Mouse (Mus musculus) midbrain, embryonic 11.5 days (tissue): ENCODE measurements around the gene Oas1h. TPM values are rescaled to one million over a fixed set of nuclear protein-coding genes. Genes with fewer than 3 reads are reported as not detected.
"Not testable (repeated sequence)": the region's sequence is repeated elsewhere in the genome, so short reads cannot be mapped to it uniquely, and the experiment has no call there.

ENCODE experiments used
- ATAC-seq: fragments of 200-750 bp; cut with Nextera tagmentation; 2 replicates; pipeline ENCODE4 v1.8.0; 2017; ENCODE audit warnings: moderate TSS enrichment, moderate library complexity; ENCODE audit not compliant: low FRiP score
- DNase-seq: peaks from one replicate; pipeline ENCODE4 v3.0.0; 2015; ENCODE audit warnings: low spot score; ENCODE audit errors: missing footprints
- H3K27ac ChIP-seq: fragments of 300-500 bp; sonication (generic); 2 replicates; pipeline ENCODE4 v1.5.1; 2014; ENCODE audit warnings: low read depth, low read length
- H3K27me3 ChIP-seq: fragments of 300-500 bp; sonication (generic); 2 replicates; pipeline ENCODE4 v1.6.1; 2014; ENCODE audit warnings: mild to moderate bottlenecking, low read length, moderate library complexity, mixed read lengths; ENCODE audit not compliant: control insufficient read depth, insufficient read depth
- H3K36me3 ChIP-seq: fragments of 300-500 bp; sonication (generic); 2 replicates; pipeline ENCODE4 v1.6.1; 2014; ENCODE audit warnings: mild to moderate bottlenecking, low read length, moderate library complexity, mixed read lengths; ENCODE audit not compliant: control insufficient read depth, insufficient read depth
- H3K4me1 ChIP-seq: fragments of 300-500 bp; sonication (generic); 2 replicates; pipeline ENCODE4 v1.6.1; 2014; ENCODE audit warnings: low read length; ENCODE audit not compliant: control insufficient read depth, insufficient read depth
- H3K4me2 ChIP-seq: fragments of 300-500 bp; sonication (generic); 2 replicates; pipeline ENCODE4 v1.6.1; 2014; ENCODE audit warnings: mild to moderate bottlenecking, moderate library complexity
- H3K4me3 ChIP-seq: fragments of 300-500 bp; sonication (generic); 2 replicates; pipeline ENCODE4 v1.5.1; 2014; ENCODE audit warnings: low read depth, low read length
- H3K9ac ChIP-seq: fragments of 300-500 bp; sonication (generic); 2 replicates; pipeline ENCODE4 v1.6.1; 2014; ENCODE audit warnings: low read length
- H3K9me3 ChIP-seq: fragments of 300-500 bp; sonication (generic); 2 replicates; pipeline ENCODE4 v1.6.1; 2016; ENCODE audit warnings: low read length; ENCODE audit not compliant: control insufficient read depth
- WGBS: fragments of 180-500 bp; shearing (Covaris S2); extraction: QIAGEN DNeasy Blood & Tissue Kit; methylation state at CpG from one replicate; pipeline ENCODE4 v1.1.7; 2014; 5-methylcytosine and 5-hydroxymethylcytosine counted together
- polyA plus RNA-seq: library from polyadenylated mRNA; unstranded; fragments of >200 nt; fragmentation: Nextera tagmentation; extraction: Ambion mirVana; gene quantifications from 2 replicates; pipeline ENCODE4 v1.2.1, GENCODE M21; 2014

The Oas1h gene
- polyA plus RNA-seq, 1 experiment from 2014 or later: not detected

DNA sequence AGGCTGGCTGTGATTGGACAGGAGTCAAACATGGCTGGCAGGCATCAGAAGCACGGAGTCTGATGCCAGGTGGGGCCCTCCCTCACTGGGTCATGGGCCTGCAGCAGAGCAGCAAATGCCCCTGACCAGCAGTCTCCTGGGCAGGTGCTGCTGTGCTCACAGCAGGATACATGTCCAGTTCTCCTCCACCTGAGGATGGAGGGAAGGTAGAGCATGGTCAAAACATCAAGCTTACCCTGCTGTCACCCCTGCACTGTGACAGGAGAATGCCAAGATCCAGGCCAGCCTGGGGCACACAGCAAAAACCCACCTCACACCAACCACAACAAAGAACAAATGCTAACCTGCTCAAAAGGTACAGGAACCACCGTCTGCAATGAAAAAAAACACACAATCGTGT, 15.6 kb downstream of the Oas1h start:
- not testable (repeated sequence) for H3K36me3 ChIP-seq, H3K4me3 ChIP-seq, H3K27ac ChIP-seq, ATAC-seq, H3K4me2 ChIP-seq, H3K9me3 ChIP-seq, H3K27me3 ChIP-seq, DNase-seq, H3K9ac ChIP-seq, H3K4me1 ChIP-seq
- 72% methylated on average over 2 of the region's 3 CpGs for WGBS

- WGBS: 76% methylated on average over 2 of the region's 2 CpGs
- not testable (repeated sequence) for H3K36me3 ChIP-seq
These were observed 16.2 kb downstream of the Oas1h start for GRCm38 (mm10) chr5:120877407-120877806.

DNA sequence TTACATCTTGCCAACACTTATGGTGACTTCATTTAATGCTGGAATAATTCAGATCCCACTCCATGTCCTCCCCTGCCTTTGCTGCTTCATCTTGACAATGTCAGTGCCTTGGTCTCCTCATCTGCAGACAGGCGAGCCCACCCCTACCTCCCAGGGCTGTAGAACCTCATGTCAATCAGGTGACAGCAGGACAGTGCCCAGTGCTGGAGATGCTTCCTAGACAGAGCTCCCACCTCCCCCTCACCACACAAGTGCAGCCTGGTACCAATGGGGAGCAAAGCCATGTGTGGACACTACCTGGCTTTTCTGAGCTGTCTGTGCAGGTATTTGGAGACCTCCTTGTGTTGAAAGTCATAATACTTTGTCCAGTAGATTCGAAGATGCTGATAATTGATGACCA, 17.6 kb downstream of the Oas1h start:
- 74% methylated on average over 2 of the region's 2 CpGs for WGBS
- H3K4me1 ChIP-seq, ATAC-seq, H3K4me2 ChIP-seq, H3K27me3 ChIP-seq, DNase-seq, H3K36me3 ChIP-seq, H3K9me3 ChIP-seq, H3K4me3 ChIP-seq, H3K9ac ChIP-seq, H3K27ac ChIP-seq: not testable (repeated sequence)

More at GRCm38 (mm10) chr5:120877407-120877806, 16.2 kb downstream of the Oas1h start:
- H3K27ac ChIP-seq, H3K27me3 ChIP-seq, DNase-seq, H3K9ac ChIP-seq, H3K4me1 ChIP-seq, H3K4me2 ChIP-seq, H3K9me3 ChIP-seq, ATAC-seq, H3K4me3 ChIP-seq: not testable (repeated sequence)

DNA sequence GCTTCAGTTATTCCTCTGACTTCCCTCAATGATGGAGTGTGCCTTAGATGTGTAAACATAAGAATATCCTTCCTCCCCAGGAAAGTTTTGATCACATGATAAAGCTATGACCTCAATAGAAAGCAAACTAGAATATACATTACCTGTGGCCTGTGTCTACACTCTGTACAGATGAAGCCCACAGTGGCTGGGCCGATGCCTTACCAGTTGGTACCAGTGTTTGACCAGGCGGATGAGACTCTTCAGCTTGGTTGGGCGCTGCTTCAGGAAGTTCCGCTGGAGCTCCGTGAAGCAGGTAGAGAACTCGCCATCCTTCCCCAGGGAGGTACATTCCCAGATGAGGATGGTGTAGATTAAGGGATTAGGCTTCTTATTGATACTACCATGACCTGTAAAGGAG, 20.5 kb downstream of the Oas1h start:
- not testable (repeated sequence) for H3K4me3 ChIP-seq, H3K4me1 ChIP-seq, ATAC-seq, H3K36me3 ChIP-seq, H3K9me3 ChIP-seq, H3K4me2 ChIP-seq, DNase-seq, H3K9ac ChIP-seq, H3K27me3 ChIP-seq, H3K27ac ChIP-seq
- 93% methylated on average over 6 of the region's 6 CpGs for WGBS

GRCm38 (mm10) chr5:120887413-120887812, 26.2 kb downstream of the Oas1h start, which contains the start of gene Oas1g:
Gene Oas1g, minus strand, starts transcription at chr5:120887613.
- not testable (repeated sequence) for H3K9me3 ChIP-seq, H3K27me3 ChIP-seq, H3K4me3 ChIP-seq, H3K27ac ChIP-seq, H3K9ac ChIP-seq, H3K4me2 ChIP-seq, ATAC-seq, H3K4me1 ChIP-seq, DNase-seq, H3K36me3 ChIP-seq
- 26% methylated on average over 5 of the region's 9 CpGs for WGBS

DNA sequence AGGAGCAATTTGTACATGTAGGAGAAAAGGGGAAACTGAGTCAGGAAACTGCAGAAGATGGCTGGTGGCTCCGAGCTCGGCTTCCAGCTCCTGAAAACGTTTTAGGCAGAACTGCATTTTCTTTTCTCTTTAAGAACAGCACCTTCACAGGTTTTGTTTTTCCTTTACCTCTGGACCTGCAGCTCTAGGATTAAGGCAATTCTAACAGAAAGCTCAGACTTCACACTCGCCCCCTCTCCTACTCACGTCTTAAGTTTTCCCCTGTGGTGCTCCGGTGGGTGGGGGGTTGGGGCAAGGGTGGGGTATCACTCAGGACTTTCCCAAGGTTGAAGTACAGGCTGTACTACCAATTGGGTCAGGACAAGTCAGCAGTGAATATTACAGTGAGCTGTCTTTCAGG, 26.6 kb downstream of the Oas1h start:
- H3K27ac ChIP-seq: no peak overlapping the region
- no peak overlapping the region for H3K9ac ChIP-seq
- 62% methylated on average over 6 of the region's 6 CpGs for WGBS
- H3K4me3 ChIP-seq: no peak overlapping the region
- H3K4me1 ChIP-seq: no peaks in the 10 kb centered on the region
- ATAC-seq: no peak
- H3K27me3 ChIP-seq: no peaks in the 10 kb centered on the region
- H3K4me2 ChIP-seq: no peak overlapping the region
- no peak for DNase-seq
- H3K36me3 ChIP-seq: no peaks in the 10 kb centered on the region
- H3K9me3 ChIP-seq: no peaks in the 10 kb centered on the region

GRCm38 (mm10) chr5:120888294-120888815, 27.1 kb downstream of the Oas1h start:
- H3K4me3 ChIP-seq, H3K27ac ChIP-seq, H3K9ac ChIP-seq, ATAC-seq, H3K4me2 ChIP-seq, H3K27me3 ChIP-seq, H3K36me3 ChIP-seq, DNase-seq, H3K9me3 ChIP-seq, H3K4me1 ChIP-seq: not testable (repeated sequence)
- 38% methylated on average over 4 of the region's 4 CpGs for WGBS

DNA sequence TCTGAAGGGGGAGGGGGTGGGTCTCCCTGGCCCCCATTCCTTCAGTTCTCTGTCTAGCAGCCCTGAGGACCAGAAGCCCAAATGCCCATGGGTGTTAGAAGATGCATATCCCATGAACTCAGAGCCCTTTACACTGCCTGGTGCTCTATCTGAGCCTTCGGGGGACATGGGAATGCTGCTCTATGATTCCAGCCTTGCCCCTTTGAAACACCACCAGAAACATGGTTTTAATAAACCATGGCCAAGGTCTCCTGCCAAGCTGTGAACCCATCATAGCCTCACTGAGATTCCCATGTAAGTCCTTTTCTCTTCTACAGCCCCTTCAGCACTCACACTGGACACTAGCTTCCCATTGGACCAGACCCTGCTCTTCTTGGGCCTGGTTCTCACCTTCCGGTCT, 28.8 kb downstream of the Oas1h start:
- no peaks in the 10 kb centered on the region for H3K4me1 ChIP-seq
- H3K4me2 ChIP-seq: no peak overlapping the region
- H3K36me3 ChIP-seq: no peaks in the 10 kb centered on the region
- H3K27ac ChIP-seq: no peak overlapping the region
- H3K4me3 ChIP-seq: no peak overlapping the region
- 83% methylated on average over 2 of the region's 2 CpGs for WGBS
- no peaks in the 10 kb centered on the region for H3K9me3 ChIP-seq
- H3K27me3 ChIP-seq: no peaks in the 10 kb centered on the region
- H3K9ac ChIP-seq: no peak overlapping the region
- ATAC-seq (no peak), DNase-seq (no peak)

DNA sequence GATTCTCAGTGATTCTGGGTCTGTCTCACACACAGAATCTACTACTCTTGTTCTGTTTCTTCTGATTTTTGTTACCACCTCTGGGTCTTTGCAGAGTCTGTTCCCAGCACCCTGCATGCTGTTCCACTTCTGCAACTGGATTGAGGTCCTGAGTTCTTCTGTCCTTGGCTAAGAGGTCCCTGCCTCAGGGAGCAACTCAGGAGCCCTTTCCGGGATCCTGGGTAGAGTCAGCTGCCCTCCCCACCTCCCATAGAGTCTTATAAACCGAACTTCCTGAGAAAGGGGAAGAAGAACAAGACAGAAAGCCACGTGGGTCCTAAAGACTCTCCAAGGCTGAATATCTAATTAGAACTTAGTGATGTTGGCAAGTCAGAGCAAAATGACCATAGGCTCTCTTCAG, 29.8 kb downstream of the Oas1h start:
- no peaks in the 10 kb centered on the region for H3K36me3 ChIP-seq
- ATAC-seq: no peak
- no peaks in the 10 kb centered on the region for H3K4me1 ChIP-seq
- H3K9me3 ChIP-seq: no peaks in the 10 kb centered on the region
- no peak overlapping the region for H3K4me3 ChIP-seq
- WGBS: 49% methylated on average over 3 of the region's 3 CpGs
- no peak overlapping the region for H3K9ac ChIP-seq
- no peak for DNase-seq
- no peak overlapping the region for H3K4me2 ChIP-seq
- no peak overlapping the region for H3K27ac ChIP-seq
- no peaks in the 10 kb centered on the region for H3K27me3 ChIP-seq
